Mouse (Mus musculus) myocyte (in vitro differentiated cells): Measurements from ENCODE around the gene Zfp933. TPM values are rescaled to one million over a fixed set of nuclear protein-coding genes. Genes with fewer than 3 reads are reported as not detected.

Source experiments
- H3K27me3 ChIP-seq: one replicate; pipeline ENCODE4 v1.6.1; 2011; ENCODE audit not compliant: control insufficient read depth, insufficient read depth, insufficient read length
- H3K36me3 ChIP-seq: one replicate; pipeline ENCODE4 v1.6.1; 2011; ENCODE audit not compliant: control insufficient read depth, insufficient read depth
- H3K4me2 ChIP-seq: one replicate; pipeline ENCODE4 v1.6.1; 2011; ENCODE audit warnings: low read depth, control low read depth
- H3K4me3 ChIP-seq: one replicate; pipeline ENCODE4 v1.5.1; 2011; ENCODE audit warnings: mild to moderate bottlenecking, control low read depth, moderate library complexity
- H3K79me2 ChIP-seq: one replicate; pipeline ENCODE4 v1.6.1; 2011; ENCODE audit not compliant: control insufficient read depth, insufficient read depth
- H3ac ChIP-seq: one replicate; pipeline ENCODE4 v1.6.1; 2011; ENCODE audit not compliant: control insufficient read depth, insufficient read length
- CEBPB ChIP-seq: IDR thresholded peaks from 2 replicates; pipeline ENCODE4 v1.6.1; 2011; ENCODE audit warnings: mild to moderate bottlenecking, moderate library complexity; ENCODE audit not compliant: poor library complexity, insufficient read depth, severe bottlenecking
- E2F4 ChIP-seq: IDR thresholded peaks from one replicate; pipeline ENCODE4 v1.6.1; 2011; ENCODE audit warnings: mild to moderate bottlenecking, control low read depth, moderate library complexity; ENCODE audit not compliant: insufficient read depth
- MAX ChIP-seq: IDR thresholded peaks from one replicate; pipeline ENCODE4 v1.6.1; 2011; ENCODE audit warnings: low read depth, mild to moderate bottlenecking, control low read depth
- MYOD1 ChIP-seq, 3 experiments: IDR thresholded peaks; one replicate each; pipeline ENCODE4 v1.6.1; 2011; ENCODE audit warnings: control low read depth in 2 of 3, low read depth in 2 of 3, mild to moderate bottlenecking in 2 of 3, moderate library complexity in 1 of 3; ENCODE audit not compliant: insufficient read length in 2 of 3, control insufficient read depth in 1 of 3
- MYOG ChIP-seq, 3 experiments: IDR thresholded peaks; one replicate each; pipeline ENCODE4 v1.6.1; 2011; ENCODE audit warnings: control low read depth in 2 of 3, low read depth in 2 of 3, mild to moderate bottlenecking in 2 of 3; ENCODE audit not compliant: insufficient read length in 2 of 3, control insufficient read depth in 1 of 3, insufficient read depth in 1 of 3
- POLR2A ChIP-seq: IDR thresholded peaks from one replicate; pipeline ENCODE4 v1.6.1; 2011; ENCODE audit warnings: low read depth, mild to moderate bottlenecking, control low read depth, moderate library complexity; ENCODE audit not compliant: insufficient read length
- POLR2AphosphoS2 ChIP-seq: IDR thresholded peaks from one replicate; pipeline ENCODE4 v1.6.1; 2011; ENCODE audit warnings: low read depth, control low read depth; ENCODE audit not compliant: insufficient read length
- REST ChIP-seq: IDR thresholded peaks from one replicate; pipeline ENCODE4 v1.6.1; 2011; ENCODE audit warnings: mild to moderate bottlenecking, control low read depth, moderate library complexity; ENCODE audit not compliant: insufficient read depth, insufficient read length
- SRF ChIP-seq: IDR thresholded peaks from one replicate; pipeline ENCODE4 v1.6.1; 2011; ENCODE audit warnings: low read depth; ENCODE audit not compliant: control insufficient read depth, insufficient read length
- TCF12 ChIP-seq: IDR thresholded peaks from one replicate; pipeline ENCODE4 v1.6.1; 2011; ENCODE audit warnings: mild to moderate bottlenecking, control low read depth; ENCODE audit not compliant: poor library complexity, insufficient read depth, severe bottlenecking
- TCF3 ChIP-seq: IDR thresholded peaks from one replicate; pipeline ENCODE4 v1.6.1; 2011; ENCODE audit warnings: low read depth, control low read depth; ENCODE audit not compliant: insufficient read length
- USF1 ChIP-seq: IDR thresholded peaks from one replicate; pipeline ENCODE4 v1.6.1; 2011; ENCODE audit warnings: low read depth, mild to moderate bottlenecking, control low read depth, moderate library complexity
- polyA plus RNA-seq: library from polyadenylated mRNA; unstranded; fragments of >200 nt; fragmentation: generic; extraction: Trizol; gene quantifications from one replicate; pipeline ENCODE4 v1.2.1, GENCODE M21; 2012; ENCODE audit warnings: missing spikeins

Zfp933 gene
- 0.66 TPM for polyA plus RNA-seq

GRCm38 (mm10) chr4:147847614-147848583, at the start of gene Zfp933:
TSS of gene Zfp933 (minus strand) at chr4:147848366.
- Histone ChIP-seq H3K4me3 (peak within 1 kb of the TSS; percentile 75), H3K27me3 (no peaks in the 10 kb centered on the region), H3K79me2 (peaks cover 15% of the 10 kb centered on the region), H3K36me3 (no peaks in the 10 kb centered on the region), H3ac (no peak within 1 kb of the TSS), H3K4me2 (peak within 1 kb of the TSS; percentile 80)
- peak; percentile 64 for TF ChIP-seq MAX
- TF ChIP-seq USF1: peak; percentile 98
- TF ChIP-seq SRF: no peak
- TF ChIP-seq E2F4: no peak

GRCm38 (mm10) chr4:147897348-147897747, 49.2 kb upstream of the Zfp933 start:
- no peak for TF ChIP-seq POLR2A
- no peak for TF ChIP-seq TCF3
- no peak for TF ChIP-seq MYOG (IDR thresholded peaks at IDR 0.05; ENCODE audit: control insufficient read depth in 1 of 3, insufficient read depth in 1 of 3, insufficient read length in 2 of 3, low read depth in 2 of 3)
- TF ChIP-seq MYOD1 (IDR thresholded peaks at IDR 0.05; ENCODE audit: control insufficient read depth in 1 of 3, insufficient read length in 2 of 3, low read depth in 2 of 3): no peak
- no peak for TF ChIP-seq SRF
- no peak for TF ChIP-seq MAX
- TF ChIP-seq TCF12: no peak
- TF ChIP-seq USF1: no peak
- no peak for TF ChIP-seq E2F4
- no peak for TF ChIP-seq REST
- TF ChIP-seq POLR2AphosphoS2: no peak
- no peak for TF ChIP-seq CEBPB
- Histone ChIP-seq H3ac (no peak overlapping the region), H3K36me3 (peaks cover 43% of the 10 kb centered on the region), H3K79me2 (peaks cover 17% of the 10 kb centered on the region), H3K4me3 (no peak overlapping the region), H3K4me2 (peak overlapping the region; percentile 14), H3K27me3 (no peaks in the 10 kb centered on the region)

DNA sequence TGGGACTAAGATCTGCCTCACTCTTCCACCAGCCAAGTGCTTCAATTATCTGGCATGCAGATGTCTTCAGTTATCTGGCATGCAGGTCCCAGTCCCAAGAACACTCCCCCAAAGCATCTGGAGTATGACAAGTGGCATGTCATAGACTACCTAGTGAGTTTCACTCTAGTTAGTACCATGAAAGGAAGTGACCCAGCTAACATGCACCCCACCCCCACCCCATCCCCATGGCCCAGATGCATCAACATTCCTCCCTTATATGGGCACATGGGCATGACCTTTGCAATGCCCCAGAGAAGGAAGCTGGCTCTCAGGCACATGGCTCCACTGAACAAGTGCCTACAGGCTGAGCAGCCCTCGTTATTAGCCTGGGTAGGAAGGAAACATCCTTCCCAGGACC, 48.2 kb upstream of the Zfp933 start:
- H3K4me3 ChIP-seq: no peak overlapping the region
- no peak overlapping the region for H3ac ChIP-seq
- no peak overlapping the region for H3K4me2 ChIP-seq
- TF ChIP-seq MYOG (IDR thresholded peaks at IDR 0.05; ENCODE audit: control insufficient read depth in 1 of 3, insufficient read depth in 1 of 3, insufficient read length in 2 of 3, low read depth in 2 of 3) (no peak), USF1 (no peak), E2F4 (no peak), MAX (no peak), POLR2AphosphoS2 (no peak), CEBPB (no peak), TCF3 (no peak), MYOD1 (IDR thresholded peaks at IDR 0.05; ENCODE audit: control insufficient read depth in 1 of 3, insufficient read length in 2 of 3, low read depth in 2 of 3) (no peak), SRF (no peak), TCF12 (no peak), REST (no peak), POLR2A (no peak)
- peaks cover 37% of the 10 kb centered on the region for H3K36me3 ChIP-seq
- H3K27me3 ChIP-seq: no peaks in the 10 kb centered on the region
- peaks cover 13% of the 10 kb centered on the region for H3K79me2 ChIP-seq

DNA sequence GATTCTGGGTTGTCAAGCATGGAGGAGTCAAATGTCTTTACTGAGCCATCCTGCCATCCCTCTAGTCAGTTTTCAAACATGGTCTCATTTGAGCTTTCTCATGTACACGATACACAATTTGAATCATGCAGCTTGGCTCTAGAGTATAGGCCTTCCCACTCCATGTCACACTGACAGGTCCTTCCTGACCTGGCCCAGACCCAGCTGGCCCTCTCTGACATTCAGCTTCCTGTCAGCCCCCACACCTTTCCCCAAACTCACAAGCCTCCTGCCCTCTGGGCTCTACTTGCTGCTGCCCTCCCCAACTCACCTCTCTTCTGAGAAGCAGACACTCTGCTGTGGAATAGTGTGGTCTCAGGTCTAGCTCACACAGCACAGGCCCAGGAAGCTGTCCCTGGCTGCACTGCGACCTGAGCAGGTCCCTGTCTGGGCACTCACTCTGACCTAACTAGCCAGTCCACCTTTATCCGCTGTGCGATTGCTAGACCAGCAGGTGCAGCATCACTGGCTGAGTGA, 47.7 kb upstream of the Zfp933 start:
- Histone ChIP-seq H3K4me2 (no peak overlapping the region), H3K4me3 (no peak overlapping the region)

More for the DNA sequence above, 47.7 kb upstream of the Zfp933 start:
- Histone ChIP-seq H3ac (no peak overlapping the region), H3K27me3 (no peaks in the 10 kb centered on the region), H3K79me2 (peaks cover 13% of the 10 kb centered on the region), H3K36me3 (peaks cover 36% of the 10 kb centered on the region)
- no peak for TF ChIP-seq MYOD1 (IDR thresholded peaks at IDR 0.05; ENCODE audit: control insufficient read depth in 1 of 3, insufficient read length in 2 of 3, low read depth in 2 of 3)
- no peak for TF ChIP-seq TCF12
- no peak for TF ChIP-seq POLR2A
- no peak for TF ChIP-seq TCF3
- no peak for TF ChIP-seq USF1
- TF ChIP-seq REST: no peak
- TF ChIP-seq MAX: no peak
- TF ChIP-seq CEBPB: no peak
- TF ChIP-seq POLR2AphosphoS2: no peak
- TF ChIP-seq E2F4: no peak
- no peak for TF ChIP-seq SRF
- TF ChIP-seq MYOG (IDR thresholded peaks at IDR 0.05; ENCODE audit: control insufficient read depth in 1 of 3, insufficient read depth in 1 of 3, insufficient read length in 2 of 3, low read depth in 2 of 3): no peak
